Mouse (Mus musculus): Measurements from ENCODE around the gene Dclk1.
A peak's percentile ranks its signal among the peaks of the same experiment; 100 is the strongest.

Dclk1 gene

DNA sequence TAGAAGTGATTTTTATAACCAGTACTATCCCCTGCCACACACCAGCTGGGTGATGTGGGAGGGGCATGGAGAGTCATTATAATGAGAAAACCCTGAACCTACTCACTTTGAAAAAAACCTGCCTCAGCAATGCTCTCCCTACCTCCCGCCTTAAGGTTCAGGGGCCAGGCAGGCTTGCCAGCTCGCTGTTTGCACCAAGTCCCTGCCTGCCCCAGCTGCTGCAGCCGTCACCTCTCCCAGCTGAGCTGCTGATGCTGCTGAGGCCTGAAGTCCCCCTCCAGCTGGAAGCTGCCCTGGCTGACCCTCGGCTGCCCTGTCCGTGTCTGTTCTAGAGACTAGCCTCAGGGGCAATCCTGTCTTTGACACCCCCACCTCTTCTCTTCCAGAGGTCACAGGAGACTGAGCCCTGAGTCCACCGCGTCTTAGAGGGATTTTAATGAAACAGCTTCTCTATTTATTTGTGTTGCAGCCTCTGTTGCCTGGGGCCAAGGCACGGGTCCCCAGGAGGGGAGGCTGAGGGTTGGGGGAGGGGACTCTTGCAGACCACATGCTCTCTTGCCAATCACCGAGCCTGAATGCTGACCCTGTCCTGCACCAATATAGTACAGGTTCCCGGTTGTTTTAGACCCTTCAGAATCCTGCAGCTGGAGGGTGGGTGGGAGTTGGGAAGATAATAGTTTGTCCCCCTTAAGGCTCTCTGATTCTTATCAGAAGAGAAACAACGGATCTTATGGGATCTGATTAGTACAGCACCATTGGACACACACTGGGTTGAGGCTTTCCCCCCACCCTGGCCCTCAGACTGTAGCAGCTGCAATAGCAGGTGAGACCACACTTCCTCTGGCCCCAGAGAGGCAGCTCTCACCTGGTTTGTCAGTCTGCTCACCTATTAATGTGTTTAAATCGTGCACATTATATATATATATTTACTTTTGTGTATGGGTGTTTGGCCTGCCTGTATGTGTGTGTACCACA is 346.1 kb downstream of the Dclk1 start:
- DNase-seq (ENCODE audit: low spot score), result peak; percentile 26

Data from urinary bladder, postnatal 14 days (tissue).